Mouse (Mus musculus) megakaryocyte, embryonic 14.5 days (primary cell): ENCODE data around the gene Lzts2.

ENCODE experiments used
- FLI1 ChIP-seq: IDR thresholded peaks from 2 replicates; pipeline ENCODE4 v1.6.1; 2012; ENCODE audit warnings: low read length, inconsistent platforms, mixed read lengths
- GATA1 ChIP-seq: IDR thresholded peaks from 3 replicates; pipeline ENCODE4 v1.6.1; 2012; ENCODE audit warnings: mixed read lengths, low read length, inconsistent platforms, borderline replicate concordance

DNA sequence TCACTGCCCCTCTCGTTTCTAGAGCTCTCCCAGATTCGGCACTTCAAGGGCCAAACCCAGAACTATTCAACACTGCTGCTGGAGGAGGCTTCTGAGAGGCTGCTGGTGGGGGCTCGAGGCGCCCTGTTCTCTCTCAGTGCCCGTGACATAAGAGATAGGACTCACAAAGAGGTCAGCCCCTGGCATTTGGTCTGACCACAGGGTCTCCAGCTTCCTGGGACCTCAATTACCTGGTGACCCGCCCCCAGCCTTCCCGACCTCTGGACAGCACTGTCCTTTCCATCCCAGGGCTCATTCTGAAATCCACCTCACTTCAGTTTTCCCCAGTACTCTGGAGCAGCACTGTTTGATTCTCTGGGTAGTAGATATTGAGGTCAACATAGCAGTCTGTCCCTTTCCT is 21.5 kb upstream of the Lzts2 start:
- no peak for TF ChIP-seq GATA1
- no peak for TF ChIP-seq FLI1
